Mouse (Mus musculus) urinary bladder, postnatal 25 days (tissue): Measurements from ENCODE around the gene Ggt5.
A peak's percentile ranks its signal among the peaks of the same experiment; 100 is the strongest.

ENCODE experiments used
- DNase-seq: peaks from one replicate; pipeline ENCODE4 v3.0.0; 2022; ENCODE audit warnings: low spot score

Gene Ggt5

DNA sequence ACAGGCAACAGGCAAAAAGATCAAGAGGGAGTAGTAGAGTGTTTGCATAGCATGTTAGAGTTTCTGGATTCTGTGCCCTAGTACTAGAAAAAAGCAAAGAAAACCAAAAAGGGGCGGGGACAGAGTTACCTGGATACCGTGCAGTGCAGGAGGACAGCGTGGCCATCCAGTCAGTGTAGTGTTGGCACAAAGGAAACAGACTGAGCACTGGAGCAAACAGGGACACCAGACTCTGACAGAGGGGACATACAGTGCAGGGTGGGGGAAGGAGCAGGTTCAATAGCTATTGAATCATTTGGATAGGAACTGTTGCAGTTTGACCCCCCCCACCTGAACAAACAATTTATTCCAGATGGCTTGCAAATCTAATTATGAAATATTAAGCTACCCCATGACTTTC, 37.9 kb downstream of the Ggt5 start:
- no peak for DNase-seq

DNA sequence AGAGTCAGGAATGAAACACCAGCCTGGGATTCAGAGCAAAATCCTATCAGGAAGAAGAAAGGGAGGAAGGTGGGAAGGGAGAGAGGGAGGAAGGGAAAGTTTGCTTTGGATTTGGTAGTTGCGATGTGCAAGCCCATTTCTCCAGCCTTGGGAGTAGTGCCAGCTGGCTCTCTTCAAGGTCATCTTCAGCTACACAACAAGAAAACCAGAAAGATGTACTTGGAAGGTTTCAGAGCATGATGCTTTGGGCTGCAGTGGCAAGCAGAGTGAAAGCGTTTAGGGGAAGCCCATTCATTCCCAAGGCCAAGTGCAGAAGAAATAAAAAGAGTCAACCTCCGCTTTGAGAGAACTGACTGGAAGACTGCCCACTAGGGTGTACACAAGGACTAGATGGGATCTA, 38.4 kb downstream of the Ggt5 start:
- DNase-seq, result no peak

DNA sequence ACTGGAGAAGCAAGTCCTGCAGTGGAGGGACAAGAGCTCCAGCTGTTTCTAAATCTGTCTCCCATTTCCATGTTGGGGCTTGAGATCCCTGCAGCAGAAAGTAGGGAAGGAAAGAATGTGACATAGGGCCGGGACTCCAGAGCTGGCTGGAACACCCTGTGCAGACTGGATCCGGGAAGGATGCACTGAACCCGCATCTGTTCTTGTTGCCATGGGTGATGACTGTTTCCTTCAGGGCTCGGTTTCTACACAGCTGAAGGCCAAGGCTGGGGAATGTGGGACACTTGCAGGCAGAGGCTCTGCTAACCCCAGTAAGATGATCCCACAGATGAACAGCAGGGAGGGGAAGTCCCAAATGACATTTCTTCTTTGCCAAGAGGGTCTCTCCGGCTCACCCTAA, 43.5 kb downstream of the Ggt5 start:
- no peak for DNase-seq

DNA sequence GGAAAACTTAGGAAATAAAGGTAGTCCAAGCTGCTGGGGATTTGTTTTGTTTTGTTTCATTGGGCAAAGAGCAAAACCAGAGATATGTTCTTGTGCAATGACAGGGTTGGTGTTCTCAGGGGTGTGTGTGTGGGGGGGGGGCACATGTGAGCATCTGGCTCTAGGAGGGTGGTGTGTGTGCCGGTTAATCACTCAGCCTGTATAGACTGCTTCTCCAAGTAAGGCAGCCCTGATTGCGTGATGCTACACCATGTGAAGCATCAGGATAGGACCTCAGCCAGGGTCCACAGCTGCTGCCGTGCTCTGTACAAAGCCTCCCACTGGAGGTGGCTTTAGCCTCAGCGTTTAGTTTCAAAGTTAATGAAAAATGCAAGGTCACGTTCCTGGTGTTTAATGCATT, 43.9 kb downstream of the Ggt5 start:
- no peak for DNase-seq

DNA sequence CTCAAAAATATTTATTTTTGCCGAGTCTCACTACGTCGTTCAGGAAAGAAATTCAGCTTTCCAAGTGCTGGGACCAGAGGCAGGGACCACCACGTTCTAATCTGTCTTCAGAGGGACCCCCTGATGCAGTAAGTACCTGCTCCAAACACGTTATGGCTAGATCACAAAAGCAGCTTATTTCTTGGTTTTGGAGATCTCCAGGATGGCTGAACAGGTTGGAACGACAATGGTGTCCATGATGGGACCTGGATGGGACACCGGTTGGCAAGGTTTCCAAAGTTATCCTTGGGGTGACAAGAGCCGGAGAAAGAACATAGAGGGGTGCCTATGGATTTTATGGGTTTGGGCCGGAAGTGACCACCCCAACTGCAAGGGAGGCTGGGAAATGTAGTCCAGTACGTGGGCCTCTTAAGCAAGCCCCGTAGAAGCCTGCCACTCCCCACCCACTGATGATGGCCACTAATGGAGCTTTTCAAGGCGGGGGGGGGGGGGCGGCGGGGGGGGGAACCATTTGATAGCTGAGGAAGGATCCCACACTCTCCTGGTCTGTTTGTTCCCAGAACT, 44.5 kb downstream of the Ggt5 start:
- no peak for DNase-seq

DNA sequence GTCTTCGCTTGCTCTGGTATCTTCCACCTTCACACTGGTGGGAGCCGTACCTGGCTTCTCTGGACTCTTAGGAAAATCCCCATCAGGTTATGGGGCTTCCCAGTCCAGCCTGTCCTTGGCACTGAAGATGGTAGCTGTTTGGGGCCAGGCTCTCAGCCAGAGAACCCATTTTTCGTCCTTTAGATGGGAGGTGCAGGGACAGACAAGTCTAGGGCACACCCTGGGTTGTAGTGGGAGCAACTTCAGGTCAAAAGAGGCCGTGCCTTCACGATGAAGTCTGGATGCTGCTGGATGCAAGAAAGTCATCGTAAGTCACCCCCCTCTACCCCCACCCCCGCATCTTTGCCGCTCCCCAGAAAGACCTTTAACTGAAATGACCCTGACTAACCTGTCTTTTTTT, 45.5 kb downstream of the Ggt5 start:
- DNase-seq, result no peak

DNA sequence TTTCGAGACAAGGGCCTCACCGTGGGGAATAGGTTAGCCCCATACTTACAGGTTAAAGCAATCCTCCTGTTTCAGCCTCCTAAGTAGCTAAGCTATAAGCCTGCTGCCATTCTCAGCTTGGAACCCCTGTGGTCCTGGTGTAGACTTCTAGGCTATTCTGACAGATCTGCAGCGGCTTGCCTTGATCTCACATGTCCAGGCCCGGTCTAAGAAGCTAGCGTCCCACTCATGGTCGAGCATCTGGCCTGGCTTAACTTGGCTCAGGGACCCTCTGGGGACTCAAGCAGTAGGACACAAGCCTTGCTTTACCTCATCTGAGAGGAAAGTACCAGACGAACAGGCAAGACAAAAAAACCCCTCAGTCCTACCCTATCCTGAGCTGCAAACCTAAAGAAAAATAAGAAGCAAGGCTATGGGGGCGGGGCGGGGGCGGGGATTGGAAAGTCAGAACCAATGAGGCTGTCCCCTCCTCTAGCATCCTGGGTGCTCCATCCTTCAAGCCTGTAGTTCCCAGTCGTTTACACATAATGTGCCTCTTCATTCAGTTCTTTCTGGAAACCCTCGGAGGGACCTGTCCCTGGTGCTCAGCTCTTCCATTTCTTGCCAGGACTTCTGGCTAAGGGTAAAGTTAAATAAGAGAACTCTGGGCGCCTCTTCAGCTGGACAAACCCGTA, 46.0 kb downstream of the Ggt5 start:
- no peak for DNase-seq

DNA sequence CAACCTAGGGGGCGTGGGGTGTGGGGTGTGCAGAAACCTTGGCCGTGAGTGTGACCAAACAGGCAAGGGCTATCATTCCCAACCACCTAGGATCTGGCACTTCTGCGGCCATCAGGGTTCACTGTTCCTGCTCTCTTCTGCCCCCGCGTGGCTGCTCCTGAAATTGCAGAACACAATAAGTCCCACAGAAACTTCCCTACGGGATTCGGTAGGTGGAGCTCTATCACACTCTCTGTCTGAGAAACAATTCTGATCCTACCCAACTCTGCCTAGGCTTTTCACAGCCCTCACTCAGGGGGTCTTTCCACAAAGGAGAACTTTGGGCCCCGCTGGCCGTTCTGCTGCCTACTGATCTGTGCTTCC, 46.5 kb downstream of the Ggt5 start:
- peak; percentile 85 for DNase-seq

DNA sequence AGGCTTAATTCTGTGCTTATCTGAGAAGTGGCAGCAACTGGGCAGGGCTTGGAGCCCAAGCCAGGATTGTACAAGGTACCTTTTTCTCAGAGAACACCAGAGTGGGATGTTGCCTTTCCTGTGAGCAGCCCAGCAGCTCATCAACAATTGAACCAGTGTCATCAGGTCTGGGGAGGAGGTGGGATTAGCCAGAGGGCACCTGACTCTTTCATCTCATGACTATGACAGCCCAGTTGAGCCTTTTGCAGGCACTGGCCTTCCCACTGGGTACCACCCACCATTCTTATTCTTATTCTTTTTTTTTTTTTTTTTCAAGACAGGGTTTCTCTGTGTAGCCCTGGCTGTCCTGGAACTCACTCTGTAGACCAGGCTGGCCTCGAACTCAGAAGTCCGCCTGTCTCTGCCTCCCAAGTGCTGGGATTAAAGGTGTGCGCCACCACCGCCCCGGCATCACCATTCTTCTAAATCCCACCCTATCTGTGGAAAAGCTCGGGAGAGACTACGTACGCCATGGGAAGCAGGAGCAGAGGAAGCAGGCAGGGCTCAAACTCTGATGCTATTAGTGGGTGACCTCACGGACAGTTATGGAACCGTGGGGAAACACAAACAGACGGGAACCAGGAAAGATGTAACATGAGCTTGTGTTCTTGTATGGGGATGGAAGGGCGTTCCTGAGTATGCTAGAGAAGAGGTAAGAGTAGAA, 47.1 kb downstream of the Ggt5 start:
- DNase-seq, result no peak

DNA sequence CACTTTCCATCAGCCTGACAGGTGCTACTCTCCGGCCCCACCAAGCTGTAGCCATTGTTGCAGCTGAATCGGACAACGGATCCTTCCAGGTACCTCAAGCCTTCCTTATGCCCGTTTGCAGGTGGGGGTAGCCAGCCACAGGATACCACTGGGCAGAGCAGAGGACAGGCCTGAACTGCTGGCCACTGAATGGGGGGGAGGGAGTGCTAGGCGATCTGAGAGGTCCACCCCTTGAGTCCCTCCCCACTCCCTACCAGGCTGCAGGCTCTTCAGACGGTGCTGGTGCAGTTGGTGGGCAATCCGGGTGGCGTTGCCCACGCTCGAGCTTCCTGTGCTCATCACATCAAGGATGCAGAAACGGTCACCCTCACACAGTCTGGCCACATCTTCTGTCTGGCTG, 48.6 kb downstream of the Ggt5 start:
- no peak for DNase-seq

DNA sequence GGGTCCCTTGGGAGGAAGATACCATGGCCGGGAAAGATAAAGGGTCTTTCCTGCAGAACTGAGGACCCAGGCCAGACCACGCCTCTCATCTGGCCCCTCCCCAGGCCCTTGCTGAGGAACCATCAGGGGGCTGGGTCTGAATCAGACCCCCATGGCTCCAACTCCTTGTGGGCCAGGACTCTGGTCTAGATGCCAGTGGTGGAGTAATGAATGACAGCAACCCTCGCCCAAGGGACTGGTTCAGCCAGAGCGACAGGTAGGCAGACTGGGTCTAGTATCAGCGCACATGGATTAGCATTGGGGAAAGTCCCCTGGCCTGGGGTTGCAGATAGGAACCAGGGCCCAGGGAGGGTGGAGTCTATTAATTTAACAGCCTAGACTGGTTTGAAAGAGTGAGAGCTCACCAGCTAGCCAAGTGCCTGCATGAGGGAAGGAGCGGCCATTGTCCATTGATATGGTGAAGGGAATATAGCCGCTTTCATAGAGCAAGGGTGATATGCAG, 52.6 kb downstream of the Ggt5 start:
- DNase-seq, result no peak

DNA sequence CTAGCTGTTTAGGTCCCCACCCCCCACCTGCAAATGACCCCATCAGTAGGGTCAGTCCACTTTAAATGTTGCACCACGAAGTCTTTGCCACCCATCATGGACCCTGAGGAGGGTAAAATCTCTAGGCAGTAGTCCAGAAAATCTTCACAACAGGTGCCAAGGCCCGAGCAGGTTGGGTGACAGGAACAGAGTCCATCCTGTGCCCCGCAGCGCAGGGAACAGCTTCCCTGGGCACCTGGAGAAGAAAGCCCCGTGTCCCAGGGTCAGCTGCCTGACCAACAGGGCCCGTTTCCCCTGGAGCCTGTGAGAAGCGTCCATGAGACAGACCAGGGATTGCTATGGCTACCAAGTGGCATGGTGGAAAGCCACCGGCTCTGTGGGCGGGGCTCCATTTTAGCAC, 53.3 kb downstream of the Ggt5 start:
- no peak for DNase-seq

DNA sequence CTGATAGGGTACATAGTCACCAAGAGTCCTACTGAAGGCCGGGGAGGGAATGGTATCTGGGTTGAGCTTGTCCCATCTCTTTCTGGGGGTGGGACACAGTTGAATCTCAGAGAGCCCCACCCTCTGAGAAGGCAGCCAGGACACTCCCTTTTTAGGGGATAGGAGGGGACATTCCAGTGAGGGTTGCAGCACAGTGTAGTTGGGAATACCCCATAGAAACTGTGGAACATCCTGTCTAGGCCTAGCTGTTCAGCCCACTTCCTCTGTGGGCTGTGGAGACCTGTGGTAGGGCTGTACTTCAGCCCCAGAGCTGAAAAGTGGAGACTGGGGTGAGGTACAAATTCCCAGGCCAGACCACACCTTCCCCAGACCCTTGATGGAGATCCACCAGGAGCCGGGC, 53.8 kb downstream of the Ggt5 start:
- DNase-seq, result no peak

DNA sequence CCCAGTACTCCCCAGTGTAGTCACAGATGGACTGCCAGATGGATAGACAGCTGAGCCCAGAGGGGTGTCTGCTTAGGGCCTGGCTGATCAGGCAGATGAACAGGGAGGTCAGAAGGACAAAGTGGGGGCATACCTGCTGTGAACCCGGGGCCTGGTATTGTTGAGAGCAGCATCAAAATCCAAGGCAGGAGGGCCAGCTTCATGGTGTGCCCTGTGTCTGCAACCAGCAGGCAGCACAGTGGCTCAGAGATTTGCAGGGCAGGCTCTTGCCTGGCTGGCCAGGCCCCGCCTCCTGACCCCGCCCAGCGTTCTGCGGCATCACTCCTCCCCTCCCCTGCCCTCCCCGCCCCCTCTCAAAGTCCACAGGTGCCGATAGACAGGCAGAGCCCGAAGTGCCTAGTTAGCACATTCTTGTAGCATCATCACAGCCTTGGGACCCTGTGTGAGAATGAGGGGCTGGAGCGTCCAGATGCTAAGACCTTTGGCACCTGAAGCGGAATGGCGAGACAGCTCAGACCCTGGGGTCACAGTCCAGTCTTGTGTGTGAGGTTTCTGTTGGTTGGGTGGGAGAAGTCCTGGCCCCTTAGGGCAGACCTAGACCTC, 54.7 kb downstream of the Ggt5 start, which contains the start of gene Susd2:
Gene Susd2 (minus strand): TSS at position 268 of the 603 bp plus-strand sequence.
- peak; percentile 51 for DNase-seq

DNA sequence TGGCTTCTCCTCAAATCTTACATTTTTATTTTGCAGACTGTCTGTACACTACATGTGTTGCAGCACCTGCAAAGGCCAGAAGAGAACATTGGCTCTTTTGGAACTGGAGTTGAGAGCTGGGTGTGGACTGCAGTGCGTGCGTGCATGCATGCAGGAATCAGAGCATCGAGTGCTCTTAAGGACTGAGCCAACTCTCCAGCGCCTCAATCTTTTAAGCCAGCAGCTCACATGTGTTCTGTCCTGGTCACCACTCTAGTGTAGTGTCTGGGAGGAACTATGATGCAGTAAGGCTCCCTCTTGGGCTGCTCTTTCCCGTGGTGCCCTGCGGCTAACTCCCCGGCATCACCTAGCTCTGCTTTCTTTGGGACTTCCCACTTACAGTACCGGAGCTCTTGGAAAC, 56.5 kb downstream of the Ggt5 start:
- DNase-seq, result no peak

DNA sequence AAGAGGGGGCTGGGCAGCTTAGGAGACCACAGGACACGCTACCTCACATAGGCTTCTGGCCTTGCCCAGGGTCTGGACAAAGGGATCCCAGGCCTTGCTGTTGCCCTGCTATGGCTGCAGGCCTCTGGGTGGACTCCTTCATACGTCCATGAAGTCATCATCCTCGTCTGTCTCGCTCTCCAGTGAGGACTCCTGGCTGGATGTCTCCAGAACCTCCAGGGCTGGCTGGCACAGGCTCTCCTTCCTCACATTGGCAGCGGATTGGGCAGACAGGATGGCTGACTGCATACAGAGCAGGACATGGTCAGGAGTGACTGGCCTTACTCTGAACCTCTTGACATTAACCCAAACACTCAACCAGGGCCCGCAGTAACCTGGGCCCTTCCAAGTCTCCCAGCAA, 57.3 kb downstream of the Ggt5 start:
- no peak for DNase-seq

DNA sequence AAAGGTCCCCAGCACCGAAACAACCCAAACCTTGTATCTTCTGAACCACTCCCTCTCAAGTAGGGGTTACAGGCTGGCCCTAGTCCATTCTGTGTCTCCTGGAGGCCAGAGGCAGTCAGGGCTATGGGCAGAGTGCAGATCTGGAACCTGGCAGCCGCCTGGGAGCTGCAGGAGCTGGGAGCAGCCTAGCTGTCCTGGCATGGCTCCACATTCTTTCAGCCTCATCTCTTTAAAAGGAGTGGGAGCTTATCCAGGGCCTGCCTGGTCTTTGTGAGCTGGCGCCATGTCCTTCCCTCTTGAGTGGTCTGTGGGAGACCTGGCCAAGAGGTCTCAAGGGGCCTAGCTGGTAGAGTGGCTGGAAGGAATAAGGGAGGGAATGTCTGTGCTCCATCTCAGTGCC, 58.2 kb downstream of the Ggt5 start:
- DNase-seq, result no peak

DNA sequence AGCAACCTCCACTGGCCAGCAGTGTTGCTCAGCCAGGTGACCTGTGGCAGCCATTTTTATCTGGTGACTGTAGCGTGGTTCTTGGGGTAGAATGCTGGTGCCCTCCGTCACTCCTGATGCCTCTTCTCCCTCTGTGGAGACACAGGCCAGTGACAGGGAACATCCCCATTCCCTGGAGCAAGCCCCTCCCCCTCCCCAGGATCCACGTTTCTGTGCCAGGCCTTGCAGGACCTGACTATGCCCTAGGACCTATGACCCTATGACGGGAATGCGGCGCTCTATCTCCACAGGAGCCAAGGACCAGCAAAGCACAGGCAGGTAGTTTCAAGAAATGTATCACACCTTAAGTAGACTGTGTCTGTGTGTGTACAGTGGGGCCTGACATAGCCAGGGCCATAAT, 59.0 kb downstream of the Ggt5 start:
- no peak for DNase-seq

DNA sequence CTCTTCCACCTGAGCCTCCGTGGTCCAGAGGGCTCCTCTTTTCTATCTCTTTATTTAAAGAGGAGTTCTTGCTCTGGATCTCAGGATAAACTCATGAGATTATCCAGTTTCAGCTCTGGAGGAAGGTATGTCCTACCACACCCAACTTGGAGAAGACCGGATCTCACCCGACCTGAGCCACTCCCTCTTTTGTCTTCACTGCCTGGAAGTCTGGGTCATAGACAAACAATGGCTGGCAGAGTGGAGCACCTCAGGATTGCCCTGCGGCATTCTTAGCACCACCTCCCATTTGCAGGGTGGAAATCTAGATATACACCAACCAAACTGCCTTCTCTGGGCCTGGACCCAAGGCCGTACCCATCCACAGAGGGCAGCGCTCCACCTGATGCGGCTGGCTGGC, 59.9 kb downstream of the Ggt5 start:
- no peak for DNase-seq

DNA sequence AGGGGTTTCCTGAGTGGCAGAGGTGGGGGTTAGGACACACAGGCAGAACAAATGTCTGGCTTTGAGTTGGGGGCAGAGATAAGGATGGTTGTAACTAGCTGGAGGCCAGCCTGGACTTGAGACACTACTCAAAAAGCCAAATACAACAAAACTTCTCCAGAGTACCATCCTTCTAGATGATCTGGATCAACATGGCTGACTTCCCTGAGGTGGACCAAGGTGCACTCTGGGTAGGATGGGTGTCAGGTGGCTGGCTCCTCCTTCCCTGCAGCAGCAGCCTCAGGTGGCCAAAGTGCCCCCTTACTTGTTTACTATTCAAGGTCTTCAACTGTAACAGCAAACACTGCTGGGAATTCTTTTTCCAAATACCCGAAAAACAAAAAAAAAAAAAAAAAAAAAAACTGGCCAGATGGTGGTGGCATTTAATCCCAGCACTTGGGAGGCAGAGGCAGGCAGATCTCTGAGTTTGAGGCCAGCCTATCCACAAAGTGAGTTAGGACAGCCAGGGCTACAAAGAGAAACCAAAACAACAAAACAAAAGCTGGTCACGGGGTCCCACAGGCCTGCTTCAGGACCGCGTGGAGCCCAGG, 60.4 kb downstream of the Ggt5 start:
- no peak for DNase-seq

DNA sequence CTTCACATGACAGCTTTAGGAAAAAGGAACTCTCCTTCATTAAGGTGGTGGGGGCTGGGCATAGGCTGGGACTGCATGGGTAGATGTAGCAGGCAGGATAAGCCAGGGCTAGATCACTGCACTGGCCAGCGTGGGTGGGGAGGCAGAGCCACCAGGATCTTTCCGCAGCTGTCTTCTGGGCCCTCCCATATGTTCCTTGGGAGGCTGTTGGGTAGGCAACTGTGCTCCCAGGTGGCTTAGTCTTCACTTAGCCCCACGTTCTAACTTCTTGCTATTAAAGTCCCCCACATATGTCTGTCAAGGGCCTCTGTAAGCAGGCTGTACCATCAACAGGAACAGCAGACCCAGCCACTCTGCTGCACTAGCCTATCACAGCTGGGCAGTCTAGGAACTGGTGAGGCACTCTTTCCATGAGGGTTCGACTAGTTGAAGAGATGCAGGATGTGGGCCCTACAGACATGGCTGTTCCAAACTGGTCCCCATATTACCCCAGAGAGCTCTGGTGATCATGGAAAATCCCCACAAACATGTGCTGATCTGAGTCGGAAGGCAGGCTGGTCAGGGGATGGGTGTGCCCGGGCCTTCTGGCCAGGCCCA, 61.3 kb downstream of the Ggt5 start:
- no peak for DNase-seq

DNA sequence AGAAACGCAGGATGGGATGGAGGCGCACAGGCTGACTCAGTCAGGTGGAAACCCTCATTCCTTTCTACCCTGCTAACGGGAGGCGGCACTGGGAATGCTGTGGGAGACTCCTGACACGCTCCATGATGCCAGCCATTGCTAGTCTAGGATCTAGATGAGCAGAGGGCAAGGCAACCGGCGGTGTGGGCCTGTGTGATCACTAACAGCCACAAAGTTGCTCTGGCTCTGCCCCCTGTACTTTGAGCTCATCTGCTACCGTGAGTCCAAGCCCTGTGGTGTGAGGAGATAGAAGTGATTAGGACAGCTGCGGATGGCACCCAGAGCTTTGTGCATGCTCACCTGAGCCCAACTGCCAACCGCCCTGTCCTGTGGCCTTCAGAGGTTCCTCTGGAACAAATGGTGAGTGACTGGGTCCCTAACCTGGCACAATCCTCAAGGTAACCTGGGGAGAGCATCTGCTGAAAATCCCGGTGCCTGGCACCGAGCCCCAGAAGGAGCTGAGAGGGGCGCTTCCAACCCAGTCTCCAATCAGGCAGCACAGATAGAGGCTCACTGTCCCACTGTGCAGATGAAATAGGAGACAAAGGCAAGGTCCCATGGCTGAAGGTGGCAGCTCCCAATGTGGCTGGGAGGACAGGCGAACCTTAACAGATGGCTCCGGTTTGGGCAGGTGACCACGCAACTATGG, 62.4 kb downstream of the Ggt5 start:
- no peak for DNase-seq
